Mouse (Mus musculus): Measurements from ENCODE around the gene Calhm4. TPM values are rescaled to one million over a fixed set of nuclear protein-coding genes. Genes with fewer than 3 reads are reported as not detected.

The Calhm4 gene
- not detected in 2 replicates for polyA plus RNA-seq (2015; fragmentation: Nextera tagmentation; extraction: Ambion mirVana)

DNA sequence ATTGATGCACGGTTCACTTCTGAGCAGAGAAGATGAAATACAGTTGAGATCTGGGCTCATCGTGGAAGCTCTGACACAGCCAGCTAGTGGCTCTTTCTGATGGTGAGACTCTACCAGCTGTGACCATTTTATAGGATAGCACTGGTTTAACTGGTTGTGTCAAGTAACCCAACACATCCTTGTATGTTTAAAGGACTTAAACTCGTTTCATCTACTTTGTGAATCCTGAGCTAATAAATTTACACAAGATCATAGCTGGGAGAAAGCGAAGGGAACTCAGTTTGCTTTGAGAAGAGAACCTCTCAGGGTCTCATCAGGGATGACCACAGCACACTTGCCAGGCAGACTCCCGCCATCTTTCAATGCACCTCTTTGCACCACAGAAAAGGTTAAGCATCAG, at the start of gene Calhm4:
TSS of gene Calhm4 (minus strand) at position 101 of the 400 bp plus-strand sequence.
- WGBS, result 85% methylated on average over 5 of the region's 5 CpGs
- H3K4me1 ChIP-seq, result no peaks in the 10 kb centered on the region
- H3K4me3 ChIP-seq, result no peak within 1 kb of the TSS
- no peak within 1 kb of the TSS for H3K4me2 ChIP-seq
- no peaks in the 10 kb centered on the region for H3K9me3 ChIP-seq (replicated peaks)
- no peak for ATAC-seq
- H3K27me3 ChIP-seq, result no peaks in the 10 kb centered on the region
- no peak within 1 kb of the TSS for H3K27ac ChIP-seq
- H3K9ac ChIP-seq, result no peak within 1 kb of the TSS
- H3K36me3 ChIP-seq (ENCODE audit: poor library complexity, severe bottlenecking), result no peaks in the 10 kb centered on the region

DNA sequence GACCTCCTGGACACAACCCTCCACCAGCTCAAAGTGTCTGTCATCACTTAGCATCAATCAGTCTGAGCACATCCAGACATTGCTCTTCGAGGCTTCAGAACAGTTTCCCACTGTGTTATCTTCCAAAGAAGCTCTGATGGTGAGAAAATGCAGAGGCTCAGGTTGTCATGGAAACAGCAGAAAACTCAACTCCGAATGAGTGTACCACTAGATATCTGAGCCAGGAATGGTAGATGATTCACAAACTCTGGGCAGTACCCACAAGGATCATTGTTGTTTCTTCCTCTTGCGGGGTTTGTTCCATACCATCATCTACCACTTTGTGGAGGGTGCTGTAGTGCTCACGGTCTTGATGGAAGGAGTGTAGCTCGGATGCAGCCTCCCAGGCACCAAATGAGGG, 47.8 kb upstream of the Calhm4 start:
- ATAC-seq, result no peak
- 79% methylated on average over 5 of the region's 5 CpGs for WGBS
- H3K9ac ChIP-seq, result no peak overlapping the region
- H3K4me3 ChIP-seq, result no peak overlapping the region
- H3K4me1 ChIP-seq, result no peaks in the 10 kb centered on the region
- no peak overlapping the region for H3K27ac ChIP-seq
- no peak overlapping the region for H3K4me2 ChIP-seq
- H3K9me3 ChIP-seq (replicated peaks), result no peaks in the 10 kb centered on the region
- no peaks in the 10 kb centered on the region for H3K36me3 ChIP-seq (ENCODE audit: poor library complexity, severe bottlenecking)
- H3K27me3 ChIP-seq, result no peaks in the 10 kb centered on the region

DNA sequence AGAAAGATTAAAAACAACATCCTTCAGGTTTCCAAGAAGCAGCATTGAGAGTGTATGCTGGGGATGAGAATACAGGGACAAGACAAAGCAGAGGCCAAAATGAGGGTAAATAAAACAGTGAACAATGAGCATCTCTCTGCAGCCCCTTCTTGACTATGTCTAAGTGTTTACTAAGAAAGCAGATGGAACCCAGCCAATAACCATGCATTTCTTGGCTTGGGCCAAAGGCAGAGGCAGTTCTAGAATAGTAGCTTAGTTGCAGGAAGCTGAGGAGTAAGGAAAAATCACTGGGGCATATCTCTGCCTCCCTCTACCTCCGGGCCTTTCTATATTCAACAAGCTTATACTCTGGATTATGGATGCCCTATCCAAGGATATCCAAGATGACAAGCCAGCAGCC, 46.4 kb upstream of the Calhm4 start:
- WGBS, result 87% methylated on average over 1 of the region's 1 CpGs
- ATAC-seq, result no peak
- Histone ChIP-seq H3K9ac (no peak overlapping the region), H3K4me2 (no peak overlapping the region), H3K4me3 (no peak overlapping the region), H3K9me3 (replicated peaks) (no peaks in the 10 kb centered on the region), H3K27ac (no peak overlapping the region), H3K4me1 (no peaks in the 10 kb centered on the region), H3K27me3 (no peaks in the 10 kb centered on the region), H3K36me3 (ENCODE audit: poor library complexity, severe bottlenecking) (no peaks in the 10 kb centered on the region)

DNA sequence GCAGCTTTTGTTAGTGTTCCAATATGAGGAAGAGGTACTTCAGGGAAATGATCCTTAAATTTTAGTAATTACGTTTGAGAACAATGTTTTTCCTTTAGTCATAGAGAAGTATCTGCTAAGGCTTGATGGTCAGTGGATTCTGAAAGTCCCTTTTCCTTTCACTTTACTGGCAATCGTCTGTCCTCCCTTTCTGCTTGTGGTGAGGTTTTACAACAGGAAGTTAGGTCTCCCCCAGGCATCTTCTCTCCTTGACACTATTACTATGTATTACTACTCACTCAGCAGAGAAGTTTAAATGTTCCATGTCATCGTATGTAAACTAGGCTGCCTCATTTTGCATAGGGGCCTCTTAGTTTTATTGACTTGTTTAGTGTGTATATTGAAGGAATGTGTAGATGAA, 45.4 kb upstream of the Calhm4 start:
- ATAC-seq, result no peak
- Histone ChIP-seq H3K27ac (no peak overlapping the region), H3K36me3 (ENCODE audit: poor library complexity, severe bottlenecking) (no peaks in the 10 kb centered on the region), H3K4me3 (no peak overlapping the region), H3K4me1 (no peaks in the 10 kb centered on the region), H3K27me3 (no peaks in the 10 kb centered on the region), H3K9ac (no peak overlapping the region), H3K4me2 (no peak overlapping the region), H3K9me3 (replicated peaks) (no peaks in the 10 kb centered on the region)
- 78% methylated on average over 3 of the region's 3 CpGs for WGBS

DNA sequence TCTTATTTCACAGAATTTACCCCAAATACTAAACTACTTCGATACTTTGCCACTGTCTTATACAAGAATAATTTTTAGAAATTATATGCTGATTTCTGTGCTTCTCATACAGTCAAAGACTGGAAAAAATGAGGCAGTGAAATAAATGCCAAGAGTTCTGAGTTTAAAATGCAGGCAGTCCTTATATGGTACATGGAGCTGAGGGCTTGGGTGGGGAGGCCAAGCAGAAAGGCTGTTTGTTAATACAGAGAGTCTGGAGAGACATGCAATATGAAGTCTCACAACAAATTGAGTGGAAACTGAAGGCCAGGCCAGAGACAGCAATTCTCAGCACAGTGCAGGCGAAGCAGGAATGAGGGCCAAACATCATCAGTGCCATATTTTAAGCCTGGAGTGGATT, 44.4 kb upstream of the Calhm4 start:
- no peak overlapping the region for H3K4me2 ChIP-seq
- WGBS, result 90% methylated on average over 2 of the region's 2 CpGs
- H3K9ac ChIP-seq, result no peak overlapping the region
- H3K9me3 ChIP-seq (replicated peaks), result no peaks in the 10 kb centered on the region
- H3K27ac ChIP-seq, result no peak overlapping the region
- no peak for ATAC-seq
- no peak overlapping the region for H3K4me3 ChIP-seq
- no peaks in the 10 kb centered on the region for H3K27me3 ChIP-seq
- H3K36me3 ChIP-seq (ENCODE audit: poor library complexity, severe bottlenecking), result no peaks in the 10 kb centered on the region
- no peaks in the 10 kb centered on the region for H3K4me1 ChIP-seq

DNA sequence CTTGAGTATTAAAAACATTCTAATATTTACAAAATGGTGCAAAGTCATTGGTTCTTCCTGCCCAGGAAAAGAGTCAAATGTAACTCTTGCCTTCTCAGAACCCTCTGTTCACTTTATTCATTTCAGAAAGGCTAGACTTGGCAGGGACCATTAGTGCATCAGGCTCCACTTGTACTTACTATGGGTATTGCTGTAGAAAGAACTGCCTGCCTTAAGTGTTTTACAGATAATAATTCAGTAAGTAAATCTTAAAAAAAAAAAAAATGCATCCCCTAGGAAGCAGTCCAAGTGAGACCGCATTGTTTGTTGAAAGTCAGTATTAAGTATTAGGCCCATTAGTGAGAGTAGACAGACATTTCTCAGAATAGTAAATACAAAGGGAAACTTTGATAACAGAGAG, 42.4 kb upstream of the Calhm4 start:
- no peaks in the 10 kb centered on the region for H3K36me3 ChIP-seq (ENCODE audit: poor library complexity, severe bottlenecking)
- H3K9me3 ChIP-seq (replicated peaks), result no peaks in the 10 kb centered on the region
- WGBS, result 89% methylated on average over 1 of the region's 1 CpGs
- H3K4me3 ChIP-seq, result no peak overlapping the region
- H3K4me1 ChIP-seq, result no peaks in the 10 kb centered on the region
- no peak overlapping the region for H3K27ac ChIP-seq
- no peaks in the 10 kb centered on the region for H3K27me3 ChIP-seq
- H3K9ac ChIP-seq, result no peak overlapping the region
- no peak overlapping the region for H3K4me2 ChIP-seq
- ATAC-seq, result no peak

DNA sequence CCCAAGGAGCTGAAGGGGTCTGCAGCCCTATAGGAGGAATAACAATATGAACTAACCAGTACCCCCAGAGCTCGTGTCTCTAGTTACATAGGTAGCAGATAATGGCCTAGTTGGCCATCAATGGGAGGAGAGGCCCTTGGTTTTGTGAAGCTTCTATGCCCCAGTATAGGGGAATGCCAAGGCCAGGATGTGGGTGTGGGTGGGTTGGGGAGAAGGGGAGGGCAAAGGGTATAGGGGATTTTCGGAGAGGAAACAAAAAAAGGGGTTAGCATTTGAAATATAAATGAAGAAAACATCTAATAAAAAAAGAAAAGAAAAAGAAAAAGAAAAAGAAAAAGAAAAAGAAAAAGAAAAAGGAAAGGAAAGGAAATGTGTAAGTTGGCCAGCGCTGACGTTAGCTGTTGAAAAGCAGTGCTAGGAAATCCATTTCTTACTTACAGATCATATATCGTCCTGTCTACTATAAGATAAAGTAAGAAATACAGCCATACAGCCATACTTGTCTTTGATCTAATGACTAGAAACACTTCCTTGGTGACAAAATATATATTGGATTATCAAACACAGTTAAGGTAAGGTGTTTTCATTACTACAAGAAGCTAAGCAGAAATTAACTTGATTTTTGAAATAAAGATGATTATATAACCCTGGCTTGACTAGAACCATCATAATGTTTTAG, 30.6 kb upstream of the Calhm4 start:
- Histone ChIP-seq H3K36me3 (ENCODE audit: poor library complexity, severe bottlenecking) (no peaks in the 10 kb centered on the region), H3K4me2 (no peak overlapping the region), H3K9ac (no peak overlapping the region), H3K9me3 (replicated peaks) (no peaks in the 10 kb centered on the region), H3K27me3 (no peaks in the 10 kb centered on the region), H3K4me3 (no peak overlapping the region), H3K4me1 (peaks cover 10% of the 10 kb centered on the region), H3K27ac (no peak overlapping the region)
- WGBS, result 82% methylated on average over 5 of the region's 5 CpGs
- no peak for ATAC-seq

DNA sequence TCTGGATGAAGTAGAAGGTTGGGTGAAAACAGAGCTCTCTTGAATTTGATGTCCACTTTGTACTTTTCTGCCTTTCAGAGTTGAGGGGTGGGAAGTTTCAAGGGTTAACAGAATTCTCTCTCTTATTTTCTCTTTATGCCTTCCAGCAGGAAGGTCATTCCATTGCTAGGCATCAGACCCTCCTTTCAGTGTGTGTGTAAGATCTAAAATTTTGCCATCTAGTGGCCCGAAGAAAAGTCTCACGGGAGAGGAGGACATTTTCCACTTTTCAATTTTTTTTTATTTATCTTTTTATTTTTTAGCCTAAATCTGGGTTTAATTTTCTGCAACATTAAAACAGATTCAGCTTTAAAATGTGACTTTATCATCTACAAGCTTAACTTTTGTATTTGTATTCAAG, 27.5 kb upstream of the Calhm4 start:
- Histone ChIP-seq H3K4me2 (peak overlapping the region; percentile 2; the same call in 1 of the 2 replicates), H3K36me3 (ENCODE audit: poor library complexity, severe bottlenecking) (no peaks in the 10 kb centered on the region), H3K4me3 (no peak overlapping the region), H3K27ac (no peak overlapping the region), H3K4me1 (peaks cover 10% of the 10 kb centered on the region), H3K9me3 (replicated peaks) (no peaks in the 10 kb centered on the region), H3K9ac (no peak overlapping the region), H3K27me3 (no peaks in the 10 kb centered on the region)
- 55% methylated on average over 2 of the region's 2 CpGs for WGBS
- ATAC-seq, result no peak; the same call in 1 of the 2 replicates

DNA sequence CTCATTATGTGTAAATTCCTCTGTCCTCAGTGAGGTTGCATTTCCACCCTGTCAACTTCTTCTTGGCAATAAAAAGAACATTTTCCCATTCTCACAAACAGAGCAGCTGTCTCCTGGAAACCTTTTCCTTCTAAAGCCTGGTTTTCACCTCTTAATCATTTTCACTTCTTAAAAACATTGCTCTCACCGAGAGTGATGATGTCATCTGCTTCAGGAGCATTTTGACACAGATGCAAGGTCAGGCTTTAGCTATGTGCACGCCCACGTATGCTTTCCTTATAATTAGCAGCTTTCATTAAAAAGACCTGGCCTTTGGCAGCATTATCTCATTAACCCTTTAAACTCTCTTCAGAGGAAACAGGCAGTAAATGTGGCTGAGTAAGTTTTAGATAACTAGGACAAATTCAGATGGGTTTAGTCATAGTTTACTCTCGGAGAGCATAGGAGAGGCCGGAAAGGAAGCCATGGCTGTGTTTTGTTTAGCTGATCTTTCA, 26.9 kb upstream of the Calhm4 start:
- H3K4me2 ChIP-seq, result peak overlapping the region; percentile 2
- H3K36me3 ChIP-seq (ENCODE audit: poor library complexity, severe bottlenecking), result no peaks in the 10 kb centered on the region
- WGBS, result 20% methylated on average over 5 of the region's 5 CpGs
- H3K9me3 ChIP-seq (replicated peaks), result no peaks in the 10 kb centered on the region
- no peaks in the 10 kb centered on the region for H3K27me3 ChIP-seq
- H3K9ac ChIP-seq, result no peak overlapping the region
- H3K4me1 ChIP-seq, result peaks cover 10% of the 10 kb centered on the region
- peak; percentile 77; the same call in 1 of the 2 replicates for ATAC-seq
- H3K27ac ChIP-seq, result no peak overlapping the region
- H3K4me3 ChIP-seq, result no peak overlapping the region

DNA sequence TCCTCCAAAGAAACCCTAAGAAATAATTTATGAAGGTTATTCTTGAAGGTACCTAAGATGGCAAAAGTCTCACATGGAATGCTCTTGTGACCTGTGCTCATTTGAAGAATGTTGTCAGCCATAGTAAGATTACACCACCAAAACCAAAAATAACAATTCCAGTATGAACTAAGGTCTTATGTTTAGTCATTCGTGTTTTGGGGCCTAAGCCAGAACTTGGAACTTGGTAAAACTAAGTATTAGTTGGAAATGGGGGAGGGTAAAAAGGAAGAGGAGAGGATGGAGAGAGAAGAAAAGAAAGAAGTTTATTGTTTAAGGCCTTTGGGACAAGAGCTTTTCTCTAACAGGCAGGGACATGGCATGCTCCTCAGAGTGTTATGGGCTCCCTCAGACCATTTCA, 25.5 kb upstream of the Calhm4 start:
- no peak overlapping the region for H3K4me2 ChIP-seq
- peaks cover 10% of the 10 kb centered on the region for H3K4me1 ChIP-seq
- H3K27me3 ChIP-seq, result no peaks in the 10 kb centered on the region
- ATAC-seq, result no peak
- H3K9ac ChIP-seq, result no peak overlapping the region
- H3K4me3 ChIP-seq, result no peak overlapping the region
- no peaks in the 10 kb centered on the region for H3K9me3 ChIP-seq (replicated peaks)
- H3K36me3 ChIP-seq (ENCODE audit: poor library complexity, severe bottlenecking), result no peaks in the 10 kb centered on the region
- WGBS, result 73% methylated on average over 1 of the region's 1 CpGs
- H3K27ac ChIP-seq, result no peak overlapping the region

DNA sequence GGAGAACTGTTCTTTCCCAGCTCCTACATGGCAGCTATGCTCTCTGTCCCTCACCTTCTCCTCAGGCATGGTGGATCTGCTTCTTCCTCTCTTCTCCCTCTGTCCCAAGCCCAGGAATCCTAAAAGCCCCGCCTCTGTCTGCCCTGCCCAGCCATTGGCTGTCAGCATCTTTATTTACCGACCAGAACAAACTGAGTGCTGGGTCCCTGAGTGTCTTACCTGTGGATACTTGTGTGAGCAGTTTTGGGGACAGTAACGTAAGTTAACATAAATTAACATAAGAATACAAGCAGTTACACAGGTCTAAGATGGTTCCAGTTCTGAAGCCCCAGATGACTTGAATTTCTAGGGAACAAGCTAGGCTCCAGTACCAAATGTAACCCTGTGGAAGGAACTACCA, 22.5 kb upstream of the Calhm4 start:
- 62% methylated on average over 3 of the region's 3 CpGs for whole genome bisulfite sequencing
- Histone ChIP-seq H3K4me1 (peaks cover 10% of the 10 kb centered on the region), H3K4me3 (no peak overlapping the region), H3K4me2 (no peak overlapping the region), H3K9me3 (replicated peaks) (no peaks in the 10 kb centered on the region), H3K36me3 (ENCODE audit: poor library complexity, severe bottlenecking) (no peaks in the 10 kb centered on the region), H3K27me3 (no peaks in the 10 kb centered on the region), H3K27ac (no peak overlapping the region), H3K9ac (no peak overlapping the region)
- ATAC-seq, result no peak

DNA sequence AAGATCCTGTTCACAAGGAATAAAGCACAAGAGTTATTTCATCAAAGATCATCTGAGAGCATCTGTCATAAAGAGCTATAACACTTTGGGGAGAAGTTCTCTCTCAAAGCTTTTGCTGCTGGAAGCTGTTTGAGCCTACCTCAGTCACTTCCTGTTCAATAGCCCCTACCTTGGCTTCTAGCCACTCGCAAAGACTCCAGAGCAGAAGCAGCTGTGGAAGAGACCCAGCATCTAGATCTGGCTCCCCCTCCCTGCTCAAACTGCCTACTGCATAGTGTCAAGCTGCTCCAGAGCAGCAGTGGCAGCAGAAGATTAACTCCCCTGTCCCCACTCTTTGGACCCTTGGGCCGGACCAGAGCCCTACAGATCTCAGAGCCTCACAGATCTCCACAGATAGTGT, 9.9 kb upstream of the Calhm4 start:
- 94% methylated on average over 2 of the region's 2 CpGs for WGBS
- H3K27me3 ChIP-seq, result no peaks in the 10 kb centered on the region
- no peaks in the 10 kb centered on the region for H3K9me3 ChIP-seq (replicated peaks)
- no peak overlapping the region for H3K27ac ChIP-seq
- no peaks in the 10 kb centered on the region for H3K4me1 ChIP-seq
- no peaks in the 10 kb centered on the region for H3K36me3 ChIP-seq (ENCODE audit: poor library complexity, severe bottlenecking)
- H3K4me2 ChIP-seq, result no peak overlapping the region
- ATAC-seq, result no peak
- no peak overlapping the region for H3K4me3 ChIP-seq
- no peak overlapping the region for H3K9ac ChIP-seq

DNA sequence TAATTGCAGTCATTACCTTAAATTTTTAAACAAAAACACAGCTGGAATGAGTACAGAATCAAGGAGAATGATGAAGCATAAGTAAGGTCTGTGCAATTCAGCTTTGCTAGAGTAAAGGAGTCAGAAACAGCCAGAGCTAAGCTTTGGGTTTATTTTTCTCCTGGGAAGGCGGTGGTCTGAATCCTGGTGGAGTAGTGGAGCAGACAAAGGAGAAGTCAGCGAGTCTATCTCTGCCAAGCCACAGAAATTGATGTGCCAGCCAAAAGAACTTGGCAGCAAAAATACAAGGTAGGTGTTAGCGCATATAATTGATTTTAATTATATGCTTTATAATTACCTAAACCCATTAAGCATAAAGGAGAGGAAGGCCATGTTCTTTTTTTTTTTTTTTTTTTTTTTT, 6.7 kb downstream of the Calhm4 start, which contains the start of gene Trappc3l:
TSS of gene Trappc3l (plus strand) at position 197 of the 400 bp plus-strand sequence.
- peaks cover 5% of the 10 kb centered on the region for H3K4me1 ChIP-seq
- H3K4me2 ChIP-seq, result no peak within 1 kb of the TSS
- H3K27ac ChIP-seq, result no peak within 1 kb of the TSS
- peaks cover 4% of the 10 kb centered on the region; the same call in 1 of the 2 replicates for H3K27me3 ChIP-seq
- H3K9ac ChIP-seq, result no peak within 1 kb of the TSS
- no peak within 1 kb of the TSS for H3K4me3 ChIP-seq
- no peaks in the 10 kb centered on the region for H3K36me3 ChIP-seq (ENCODE audit: poor library complexity, severe bottlenecking)
- WGBS, result 58% methylated on average over 3 of the region's 3 CpGs
- peak; percentile 30; the same call in 1 of the 2 replicates for ATAC-seq
- H3K9me3 ChIP-seq (replicated peaks), result no peaks in the 10 kb centered on the region

Data from forebrain, embryonic 13.5 days (tissue).